Mouse (Mus musculus): ENCODE data around the gene Gna15. TPM values are rescaled to one million over a fixed set of nuclear protein-coding genes. Genes with fewer than 3 reads are reported as not detected.

The Gna15 gene
- total RNA-seq, 2 experiments from 2014 or later = 0.67 to 1.2 TPM

- no peak for DNase-seq (ENCODE audit: low spot score in 2 of 2)
Measured at GRCm38 (mm10) chr10:81523570-81523969, 455 bp downstream of the Gna15 start.

- DNase-seq (ENCODE audit: low spot score in 2 of 2) = no peak
Measured at GRCm38 (mm10) chr10:81523142-81523541, 883 bp downstream of the Gna15 start.

GRCm38 (mm10) chr10:81519978-81520365, 4.1 kb downstream of the Gna15 start:
- no peak for DNase-seq (ENCODE audit: low spot score in 2 of 2)

GRCm38 (mm10) chr10:81519227-81519977, 4.6 kb downstream of the Gna15 start:
- DNase-seq (ENCODE audit: low spot score in 2 of 2) = no peak

GRCm38 (mm10) chr10:81518546-81518945, 5.5 kb downstream of the Gna15 start:
- DNase-seq (ENCODE audit: low spot score in 2 of 2) = peak in 1 of 2 experiments; percentile 50

- DNase-seq (ENCODE audit: low spot score in 2 of 2) = no peak
Measured at GRCm38 (mm10) chr10:81517227-81517626, 6.8 kb downstream of the Gna15 start.

GRCm38 (mm10) chr10:81513798-81514197, 10.2 kb downstream of the Gna15 start:
- no peak for DNase-seq (ENCODE audit: low spot score in 2 of 2)

GRCm38 (mm10) chr10:81510246-81510810, 13.7 kb downstream of the Gna15 start:
- DNase-seq (ENCODE audit: low spot score in 2 of 2) = no peak

- DNase-seq (ENCODE audit: low spot score in 2 of 2) = no peak
Measured at GRCm38 (mm10) chr10:81507691-81508489, 16.1 kb downstream of the Gna15 start.

- DNase-seq (ENCODE audit: low spot score in 2 of 2) = no peak
Measured at GRCm38 (mm10) chr10:81507095-81507494, 16.9 kb downstream of the Gna15 start.

GRCm38 (mm10) chr10:81505016-81505664, 18.9 kb downstream of the Gna15 start:
- DNase-seq (ENCODE audit: low spot score in 2 of 2) = no peak

GRCm38 (mm10) chr10:81502658-81503057, 21.4 kb downstream of the Gna15 start:
- DNase-seq (ENCODE audit: low spot score in 2 of 2) = peak; percentile 78 to 87

GRCm38 (mm10) chr10:81501863-81502262, 22.2 kb downstream of the Gna15 start:
- DNase-seq (ENCODE audit: low spot score in 2 of 2) = no peak

GRCm38 (mm10) chr10:81500032-81500431, 24.0 kb downstream of the Gna15 start, which contains the start of gene S1pr4:
Gene S1pr4, minus strand, starts transcription at chr10:81500132.
- DNase-seq (ENCODE audit: low spot score in 2 of 2) = no peak

GRCm38 (mm10) chr10:81499250-81499901, 24.6 kb downstream of the Gna15 start:
- no peak for DNase-seq (ENCODE audit: low spot score in 2 of 2)

GRCm38 (mm10) chr10:81498316-81499249, 25.4 kb downstream of the Gna15 start:
- no peak for DNase-seq (ENCODE audit: low spot score in 2 of 2)

GRCm38 (mm10) chr10:81497401-81498270, 26.4 kb downstream of the Gna15 start:
- DNase-seq (ENCODE audit: low spot score in 2 of 2) = no peak

- no peak for DNase-seq (ENCODE audit: low spot score in 2 of 2)
Measured at GRCm38 (mm10) chr10:81496969-81497368, 27.1 kb downstream of the Gna15 start.

Measured in adrenal gland, postnatal 4 days (tissue).